Mouse (Mus musculus): ENCODE measurements around the gene Rnf40.

DNA sequence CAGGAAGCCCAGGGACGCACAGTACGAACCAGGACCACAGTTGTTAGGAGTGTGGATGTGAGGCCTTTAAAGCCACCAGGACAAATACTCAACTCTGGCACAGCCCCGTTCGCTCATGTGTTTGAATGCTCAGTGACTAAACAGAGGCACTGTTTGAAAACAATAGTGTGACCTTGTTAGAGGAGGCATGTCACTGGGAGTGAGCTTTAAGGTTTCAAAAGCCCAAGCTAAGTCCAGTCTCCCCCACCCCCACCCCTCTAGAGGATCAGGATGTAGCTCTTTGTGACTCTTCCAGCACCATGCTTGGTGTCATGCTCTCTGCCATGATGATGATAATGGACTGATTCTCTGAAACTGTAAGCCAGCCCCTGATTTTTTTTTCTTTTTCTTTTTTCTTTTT is 42.8 kb downstream of the Rnf40 start:
- TF ChIP-seq CTCF (conservative IDR thresholded peaks at IDR 0.05; ENCODE audit: low read length) (no peak), POU5F1 (IDR thresholded peaks at IDR 0.05; ENCODE audit: borderline replicate concordance, low read length) (no peak)

Measured in E14TG2a.4 (cell line).